Mouse (Mus musculus): ENCODE results near the gene Sh3bp2.

DNA sequence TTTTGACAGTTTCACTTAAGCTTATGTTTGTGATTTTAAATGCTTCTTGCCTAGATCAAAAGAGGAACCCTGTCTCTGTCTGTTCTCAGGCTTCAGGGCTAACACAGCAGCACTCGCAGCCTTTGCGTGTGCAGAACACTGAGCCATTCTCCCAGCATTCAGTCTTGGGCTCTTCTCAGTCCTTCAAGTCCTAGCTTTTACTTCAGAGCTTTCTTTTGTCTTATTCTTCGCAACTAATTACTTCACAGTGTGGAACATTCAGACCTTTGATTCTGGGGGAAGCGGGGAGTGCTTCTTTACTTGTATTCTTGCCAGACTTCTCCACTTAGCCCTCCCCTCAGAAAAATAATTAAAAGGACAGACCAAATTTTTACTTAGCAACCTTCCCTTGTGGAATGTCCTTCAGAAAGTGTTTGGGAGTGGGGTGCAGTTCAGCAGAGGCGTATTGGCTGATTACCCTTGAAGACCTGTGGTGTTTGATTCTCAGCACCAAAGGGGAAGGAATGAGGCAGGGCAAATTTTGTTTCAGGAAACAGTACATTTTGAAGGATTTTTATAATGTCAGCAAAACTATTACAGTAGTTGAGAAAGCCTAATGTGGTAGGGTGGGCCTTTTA, 65.9 kb downstream of the Sh3bp2 start:
- TF ChIP-seq CTCF (conservative IDR thresholded peaks at IDR 0.05; ENCODE audit: insufficient read depth, insufficient read length, low read depth, low read length) (no peak), POLR2A (IDR thresholded peaks at IDR 0.05; ENCODE audit: low read depth, low read length) (no peak)
